Mouse (Mus musculus) cerebellum, postnatal 10 days (tissue): ENCODE measurements around the gene Cdh23.
"Not testable (repeated sequence)": the region's sequence is repeated elsewhere in the genome, so short reads cannot be mapped to it uniquely, and the experiment has no call there.

ENCODE experiments used
- DNase-seq, 2 experiments: peaks; one replicate each; pipeline ENCODE4 v3.0.0; 2021; ENCODE audit warnings: mixed read lengths in 2 of 2

Cdh23 gene

GRCm38 (mm10) chr10:60696390-60696789 lies at the start of gene Cdh23:
Gene Cdh23, minus strand, starts transcription at chr10:60696490.
- no peak for DNase-seq

DNA sequence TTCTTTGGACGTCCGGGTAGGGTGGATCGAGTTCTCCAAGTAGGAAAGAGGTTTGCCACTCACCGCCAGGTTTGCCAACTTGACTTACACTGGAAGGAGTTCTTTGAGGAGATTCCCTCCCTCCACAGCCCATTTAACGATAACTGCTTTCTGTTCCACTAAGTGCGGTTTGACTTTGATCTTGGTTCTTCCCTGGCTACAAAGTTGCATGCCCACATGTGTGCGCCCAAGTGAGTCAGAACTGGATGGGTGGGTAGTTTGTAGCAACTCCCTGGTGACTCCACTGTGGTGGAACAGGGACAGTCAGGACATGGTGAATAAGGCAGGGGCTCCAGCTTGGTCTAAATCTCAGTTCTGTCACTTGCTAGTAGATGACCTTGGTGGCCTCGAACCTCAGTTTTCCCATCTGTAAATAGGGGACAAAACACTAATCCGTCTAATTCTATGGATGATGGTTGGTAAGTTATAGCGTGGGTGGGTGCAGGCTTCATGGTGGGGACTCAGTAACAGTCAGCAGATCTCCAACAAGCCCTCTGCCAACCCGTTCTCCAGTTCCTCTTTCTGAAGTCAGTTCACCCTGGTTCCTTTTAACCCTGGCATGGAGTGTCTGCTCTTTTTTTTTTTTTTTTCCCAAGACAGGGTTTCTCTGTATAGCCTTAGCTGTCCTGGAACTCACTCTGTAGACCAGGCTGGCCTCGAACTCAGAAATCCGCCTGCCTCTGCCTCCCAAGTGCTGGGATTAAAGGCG lies 48.4 kb upstream of the Cdh23 start:
- DNase-seq, result no peak

DNA sequence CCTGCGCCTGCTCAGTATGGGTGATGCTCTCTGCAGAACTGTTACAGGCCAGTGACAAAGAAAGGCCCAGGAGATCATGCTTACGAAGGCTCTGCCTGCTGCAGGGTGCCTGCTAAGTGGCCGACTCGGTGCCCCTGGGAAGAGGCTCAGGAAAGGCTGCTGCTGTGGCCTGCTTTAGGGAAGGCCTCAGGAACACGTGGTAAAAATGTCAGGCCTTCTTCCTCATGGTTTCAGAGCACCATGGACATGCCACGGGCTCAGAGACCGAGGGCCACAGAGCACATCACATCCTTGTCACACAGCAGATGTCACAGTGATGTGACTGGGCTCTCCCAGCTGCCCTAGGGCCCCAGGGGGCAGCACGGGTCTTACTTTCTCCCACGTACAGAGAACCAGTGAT lies 47.4 kb upstream of the Cdh23 start:
- no peak for DNase-seq

- no peak for DNase-seq
Observed at GRCm38 (mm10) chr10:60742942-60743341, 46.7 kb upstream of the Cdh23 start.

DNA sequence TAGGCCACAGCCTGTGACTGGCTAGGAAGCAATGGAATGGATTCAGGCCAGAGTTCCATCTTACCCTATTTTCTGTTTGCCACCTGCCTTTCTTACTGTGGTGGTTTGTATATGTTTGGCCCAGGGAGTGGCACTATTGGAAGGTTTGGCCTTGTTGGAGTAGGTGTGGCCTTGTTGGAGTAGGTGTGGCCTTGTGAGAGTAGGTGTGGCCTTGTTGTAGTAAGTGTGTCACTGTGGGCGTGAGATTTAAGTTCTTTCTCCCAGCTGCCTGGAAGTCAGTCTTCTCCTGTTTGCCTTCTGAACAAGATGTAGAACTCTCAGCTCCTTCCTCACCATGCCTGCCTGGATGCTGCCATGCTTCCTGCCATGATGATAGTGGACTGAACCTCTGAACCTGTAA lies 46.0 kb upstream of the Cdh23 start:
- DNase-seq, result not testable (repeated sequence)

- no peak for DNase-seq
Observed at GRCm38 (mm10) chr10:60741435-60741834, 45.1 kb upstream of the Cdh23 start.

- DNase-seq, result no peak
Observed at GRCm38 (mm10) chr10:60739619-60740363, 43.5 kb upstream of the Cdh23 start.

- DNase-seq, result no peak
Observed at GRCm38 (mm10) chr10:60737886-60738640, 41.8 kb upstream of the Cdh23 start.

DNA sequence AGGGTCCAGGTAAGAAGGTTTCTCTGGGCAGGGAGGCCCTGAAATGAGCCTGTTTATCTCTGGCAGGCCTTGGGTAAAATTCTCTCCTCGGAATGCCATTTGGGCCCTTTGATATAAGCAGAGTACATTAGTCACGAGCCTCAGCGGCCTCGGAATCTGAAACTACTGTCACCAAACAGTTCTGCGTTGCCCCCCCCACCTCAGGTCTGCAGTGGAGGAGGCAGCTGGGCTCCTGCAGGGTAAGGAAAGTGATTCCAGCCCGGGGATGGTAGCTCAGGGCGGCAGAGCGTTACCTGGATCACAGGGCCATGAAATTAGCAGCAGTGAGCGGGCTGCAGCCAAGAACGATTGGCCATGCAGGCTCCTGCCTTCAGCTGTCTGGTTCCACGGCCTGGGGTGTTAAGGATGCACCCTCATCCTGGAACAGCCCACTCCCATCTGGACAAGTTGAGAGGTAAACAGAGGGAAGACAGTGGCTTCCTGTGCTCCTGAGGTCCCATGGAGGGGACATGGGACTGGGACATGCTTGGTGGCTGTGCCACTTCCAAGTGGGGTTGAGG lies 41.0 kb upstream of the Cdh23 start:
- DNase-seq, result peak in 1 of 2 experiments; percentile 46

GRCm38 (mm10) chr10:60735737-60736136 lies 39.4 kb upstream of the Cdh23 start:
- no peak for DNase-seq

DNA sequence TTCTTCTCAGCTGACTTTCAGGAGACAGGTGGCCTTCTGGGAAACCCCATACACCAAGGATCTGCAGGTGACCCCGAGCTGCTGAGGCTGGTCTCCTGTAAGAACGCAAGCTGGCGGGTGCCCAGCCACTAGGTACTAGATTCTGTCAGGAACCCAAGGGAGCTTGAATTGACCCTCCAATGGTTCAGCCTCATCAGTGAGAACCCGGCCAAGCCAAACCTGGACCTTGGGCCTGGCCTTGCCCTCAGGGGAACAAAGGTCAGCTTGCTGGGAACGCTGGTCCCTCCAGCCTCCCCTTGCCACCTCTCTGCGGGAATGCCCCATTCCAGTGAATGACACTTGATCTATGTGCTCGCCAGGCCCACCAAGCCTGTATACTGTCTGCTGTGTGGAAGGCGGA lies 37.2 kb upstream of the Cdh23 start:
- DNase-seq, result no peak

- peak in 1 of 2 experiments; percentile 52 for DNase-seq
Observed at GRCm38 (mm10) chr10:60732397-60732861, 36.1 kb upstream of the Cdh23 start.

DNA sequence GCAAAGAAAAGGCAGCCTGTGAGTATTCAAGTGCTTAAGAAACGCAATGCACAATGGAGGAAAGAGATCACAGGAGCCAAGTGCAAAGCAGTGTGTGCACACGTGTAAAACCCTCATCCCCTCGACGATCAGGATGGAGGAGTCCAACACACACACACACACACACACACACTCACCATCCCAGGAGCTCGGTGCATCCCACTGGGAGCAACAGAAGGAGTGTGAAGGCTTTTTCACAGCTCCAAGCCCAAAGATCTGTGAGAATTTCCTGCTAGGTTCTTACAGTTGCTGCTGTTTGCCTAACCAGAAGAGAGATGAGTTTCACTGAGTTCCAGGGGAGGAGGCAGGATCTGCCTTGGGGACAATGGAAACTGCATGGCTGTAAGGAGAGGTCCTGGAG lies 35.5 kb upstream of the Cdh23 start:
- no peak for DNase-seq

DNA sequence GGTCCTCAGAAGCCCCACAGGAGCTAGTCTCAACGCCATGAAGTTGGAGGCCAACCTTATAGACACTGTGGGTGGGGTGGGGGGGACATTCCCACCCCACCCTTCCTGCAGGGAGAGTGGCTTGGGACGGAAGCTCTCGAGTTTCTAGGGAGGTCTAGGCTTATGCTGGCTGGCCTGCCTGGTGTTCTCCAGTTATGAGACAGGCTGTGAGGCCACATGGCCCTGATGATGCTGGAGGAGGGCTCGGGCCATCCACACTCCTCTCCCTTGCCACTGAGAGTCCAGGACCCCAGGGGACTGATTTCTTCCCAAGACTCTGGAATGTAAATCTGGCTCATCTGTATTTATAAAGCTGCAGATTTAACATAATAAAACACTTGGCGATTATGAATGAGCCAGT lies 31.0 kb upstream of the Cdh23 start:
- DNase-seq, result no peak

DNA sequence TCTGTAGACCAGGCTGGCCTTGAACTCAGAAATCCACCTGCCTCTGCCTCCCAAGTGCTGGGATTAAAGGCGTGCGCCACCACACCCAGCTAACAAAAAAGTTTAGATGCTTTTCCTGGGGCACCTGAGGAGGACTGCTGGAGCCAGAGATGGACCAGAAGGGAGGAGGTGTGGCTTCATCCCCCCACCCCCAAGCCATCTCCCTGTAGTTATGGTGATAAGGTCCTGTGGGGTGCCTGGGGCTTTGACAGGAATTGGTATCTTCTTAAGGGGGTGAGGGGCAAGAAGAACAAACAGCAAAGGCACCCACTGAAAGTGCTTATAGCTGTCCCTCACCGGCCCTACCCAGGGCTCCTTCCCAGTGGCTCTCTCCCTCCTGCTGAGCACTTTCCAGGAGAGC lies 30.6 kb upstream of the Cdh23 start:
- DNase-seq, result no peak

GRCm38 (mm10) chr10:60724496-60724895 lies 28.2 kb upstream of the Cdh23 start:
- no peak for DNase-seq

GRCm38 (mm10) chr10:60723345-60723744 lies 27.1 kb upstream of the Cdh23 start:
- no peak for DNase-seq

DNA sequence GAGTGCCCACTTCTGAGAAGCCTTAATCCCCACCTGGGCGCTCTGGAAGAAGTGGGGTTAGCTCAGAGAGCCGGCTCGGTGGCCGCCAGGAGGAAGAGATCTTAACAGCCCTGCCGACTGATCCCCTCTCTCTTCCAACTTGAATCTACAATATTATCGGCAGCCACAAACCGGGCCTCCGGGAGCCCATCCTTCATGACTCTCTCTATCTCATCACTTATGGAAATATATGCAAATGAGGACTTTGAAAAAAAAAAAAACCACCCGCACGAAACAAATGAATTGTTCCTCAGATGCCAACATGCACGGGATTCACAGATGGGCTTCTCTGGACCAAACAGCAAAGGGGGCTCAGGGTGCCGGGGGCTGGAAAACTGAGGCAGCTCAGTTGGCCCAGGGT lies 25.4 kb upstream of the Cdh23 start:
- DNase-seq, result peak; percentile 30 to 35

DNA sequence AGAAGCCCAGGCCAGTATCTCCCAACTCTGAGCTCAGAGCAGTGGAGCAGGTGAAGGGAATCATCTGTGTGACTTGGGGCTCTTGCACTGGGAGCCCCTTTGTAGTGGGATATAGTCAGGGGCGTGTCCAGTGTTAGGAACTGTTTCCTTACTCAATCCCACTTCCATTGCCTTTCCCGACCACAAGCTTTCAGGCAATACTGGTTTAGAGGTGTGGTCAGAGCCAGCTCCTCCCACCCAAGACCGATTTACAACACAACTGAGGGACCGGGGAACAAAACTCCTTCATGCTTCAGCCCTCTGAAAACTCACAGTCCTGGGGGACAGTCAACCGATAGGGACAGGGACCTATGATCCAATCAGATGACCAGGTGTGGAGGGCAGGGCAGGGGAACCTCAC lies 24.2 kb upstream of the Cdh23 start:
- no peak for DNase-seq

GRCm38 (mm10) chr10:60718491-60718890 lies 22.2 kb upstream of the Cdh23 start:
- no peak for DNase-seq

DNA sequence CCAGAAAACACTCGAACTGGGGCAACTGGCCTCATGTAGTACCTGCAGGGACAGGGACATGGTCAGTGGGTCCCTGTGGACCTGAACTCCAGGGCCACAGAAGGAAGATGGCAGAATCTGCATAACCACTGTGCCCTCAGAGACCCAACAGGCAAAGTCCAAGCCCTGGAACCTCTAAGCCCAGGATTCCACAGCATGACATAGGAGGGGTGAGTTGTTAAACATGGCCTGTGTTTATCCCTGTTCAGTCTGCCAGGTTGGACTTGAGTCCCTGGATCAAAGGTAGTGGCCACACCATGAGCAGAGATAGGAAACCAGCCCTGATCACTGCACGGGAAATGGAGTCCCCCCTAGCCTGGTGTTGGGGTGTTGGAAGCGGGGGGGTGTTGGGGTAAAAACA lies 20.2 kb upstream of the Cdh23 start:
- DNase-seq, result no peak

- DNase-seq, result not testable (repeated sequence)
Observed at GRCm38 (mm10) chr10:60712299-60712698, 16.0 kb upstream of the Cdh23 start.

- DNase-seq, result no peak
Observed at GRCm38 (mm10) chr10:60708837-60709236, 12.5 kb upstream of the Cdh23 start.
